Mouse (Mus musculus): ENCODE measurements at regions not wholly inside any gene's neighbourhood (a gene's known extent, or its start where the extent isn't known, plus 50 kb on each side); places are given as distances from the start of the nearest gene placed in this dataset.

GRCm38 (mm10) chr7:137947424-137947823 lies 450.1 kb downstream of the Tcerg1l start:
- TF ChIP-seq CTCF (IDR thresholded peaks at IDR 0.05) (no peak), EP300 (IDR thresholded peaks at IDR 0.05; ENCODE audit: insufficient read depth, low read depth, low read length) (no peak)

Data from heart, adult 2 months (tissue).